Mouse (Mus musculus) ovary, adult 18-20 months (tissue): ENCODE results near the gene Fermt1.

Source experiments
- DNase-seq: peaks from one replicate; pipeline ENCODE4 v3.0.0; 2022; ENCODE audit warnings: low spot score, mixed read lengths

Gene Fermt1

DNA sequence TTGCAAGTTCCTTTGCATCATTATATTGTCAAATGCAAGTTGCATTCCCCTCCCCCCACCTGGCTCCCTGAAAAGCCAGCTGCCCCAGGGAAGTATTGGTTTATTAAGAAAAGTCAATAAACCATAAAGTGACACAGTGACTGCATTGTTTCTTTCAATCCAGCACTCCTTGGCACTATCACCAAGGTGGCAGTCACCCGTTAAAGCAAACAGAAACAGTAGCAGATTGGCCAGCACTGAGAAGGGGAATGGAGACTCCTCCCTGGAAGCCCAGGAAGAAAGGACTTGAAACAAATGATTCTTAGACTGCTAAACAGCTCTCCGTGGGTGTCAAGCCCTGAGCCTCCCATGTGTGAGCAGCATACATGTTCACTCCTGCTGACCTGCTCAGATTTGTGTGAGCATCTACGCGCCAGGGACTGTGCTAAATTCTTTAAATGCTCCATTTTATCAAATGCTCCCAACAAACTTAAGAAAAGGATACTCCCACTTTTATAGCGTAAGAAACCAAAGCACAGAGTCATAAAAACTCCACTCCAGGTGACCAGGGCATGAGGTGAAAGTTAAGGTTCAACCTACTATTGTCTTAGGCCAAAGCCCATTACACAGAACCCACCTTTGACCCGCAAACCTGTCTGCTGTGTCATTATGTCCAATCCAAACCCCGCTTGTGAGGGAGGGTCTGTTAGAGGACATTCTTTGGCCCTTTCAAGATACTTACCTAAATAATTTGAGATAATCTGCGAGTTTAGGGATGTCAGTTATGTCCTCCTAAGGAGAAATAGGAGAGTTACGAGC, 23.4 kb downstream of the Fermt1 start:
- peak; percentile 7 for DNase-seq

GRCm38 (mm10) chr2:132914785-132915184, 30.9 kb downstream of the Fermt1 start:
- DNase-seq = no peak

GRCm38 (mm10) chr2:132906763-132907162, 38.9 kb downstream of the Fermt1 start:
- DNase-seq = no peak

DNA sequence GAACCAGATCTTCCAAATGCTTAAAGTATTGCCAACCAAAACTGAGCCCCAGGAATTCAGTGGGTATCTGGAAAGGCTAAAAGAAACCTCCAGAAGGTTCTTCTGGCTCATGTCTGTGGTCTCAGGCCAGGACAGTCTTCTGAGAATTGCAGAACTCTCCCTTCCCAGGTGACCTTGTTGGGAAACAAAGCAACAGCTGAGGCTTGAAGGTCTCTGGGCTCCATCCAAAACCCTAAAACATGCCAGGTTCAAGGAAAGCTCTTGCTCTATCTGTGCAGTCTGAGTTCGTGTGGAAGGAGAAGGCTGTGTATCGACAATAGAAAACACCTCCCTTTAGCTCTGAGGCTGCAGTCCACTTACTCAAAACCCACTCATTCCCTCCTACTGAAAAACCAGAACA, 40.7 kb downstream of the Fermt1 start:
- DNase-seq = peak; percentile 60

GRCm38 (mm10) chr2:132903498-132903897, 42.2 kb downstream of the Fermt1 start:
- peak; percentile 49 for DNase-seq

- DNase-seq = no peak
Observed at GRCm38 (mm10) chr2:132902056-132902455, 43.6 kb downstream of the Fermt1 start.

GRCm38 (mm10) chr2:132901636-132902035, 44.1 kb downstream of the Fermt1 start:
- no peak for DNase-seq

- DNase-seq = no peak
Observed at GRCm38 (mm10) chr2:132900596-132900995, 45.1 kb downstream of the Fermt1 start.

- no peak for DNase-seq
Observed at GRCm38 (mm10) chr2:132898211-132898610, 47.5 kb downstream of the Fermt1 start.

GRCm38 (mm10) chr2:132893826-132894225, 51.9 kb downstream of the Fermt1 start:
- DNase-seq = no peak

DNA sequence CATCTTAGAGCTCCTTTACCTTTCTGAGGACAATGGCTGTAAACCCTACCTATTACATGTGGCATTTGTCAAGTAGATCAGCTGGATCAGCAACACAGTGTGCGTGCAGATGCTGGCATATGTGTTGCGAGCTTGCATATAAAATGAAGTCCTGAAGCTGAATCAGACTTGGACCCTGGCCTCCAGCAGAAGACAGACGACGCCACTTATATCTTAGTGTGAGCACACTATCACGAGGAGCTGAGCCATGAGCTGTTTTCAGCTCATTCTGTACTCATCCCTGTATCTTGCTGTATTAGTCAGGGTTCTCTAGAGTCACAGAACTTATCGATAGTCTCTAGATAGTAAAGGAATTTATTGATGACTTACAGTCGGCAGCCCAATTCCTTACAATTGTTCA, 60.4 kb downstream of the Fermt1 start:
- no peak for DNase-seq

- peak; percentile 11 for DNase-seq
Observed at GRCm38 (mm10) chr2:132884303-132884967, 61.3 kb downstream of the Fermt1 start.

- DNase-seq = no peak
Observed at GRCm38 (mm10) chr2:132880844-132881645, 64.7 kb downstream of the Fermt1 start, which contains the start of gene Lrrn4. TSS of gene Lrrn4 (minus strand) at chr2:132880891.

DNA sequence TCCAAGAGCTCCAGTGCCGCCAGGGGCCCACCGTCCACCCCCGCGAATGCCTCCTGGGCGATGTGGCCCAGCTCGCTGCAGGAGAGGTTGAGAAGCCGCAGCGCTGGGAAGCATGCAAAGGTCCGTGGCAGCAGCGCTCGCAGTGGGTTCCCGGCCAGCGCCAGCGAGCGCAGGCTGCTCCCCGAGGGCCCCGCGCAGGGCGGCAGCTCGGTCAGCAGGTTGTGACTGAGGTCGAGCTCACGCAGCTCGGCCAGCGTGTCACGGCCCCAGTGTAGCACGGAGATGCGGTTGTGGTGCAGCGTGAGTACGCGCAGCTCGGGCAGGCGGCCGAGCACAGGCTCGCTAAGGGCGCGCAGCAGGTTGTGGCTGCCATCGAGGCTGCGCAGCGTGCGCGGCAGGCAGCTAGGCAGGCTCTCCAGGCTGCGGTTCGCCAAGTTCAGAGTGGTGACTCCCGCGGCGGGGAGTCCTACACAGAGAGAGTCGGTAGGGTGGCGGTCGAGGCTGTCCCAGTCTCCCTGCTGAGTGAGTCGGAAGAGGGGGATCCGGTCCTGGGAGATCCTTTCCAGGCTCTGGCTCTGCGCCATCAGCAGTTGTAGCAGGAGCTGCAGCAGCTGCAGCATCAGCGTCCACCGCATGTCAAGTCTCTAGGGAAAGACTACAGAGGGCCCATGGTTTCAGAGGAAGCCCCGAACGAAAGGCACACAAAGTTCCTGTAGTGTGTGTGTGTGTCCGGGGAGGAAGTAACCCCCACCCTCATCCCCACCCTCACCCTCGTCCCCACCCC, 66.3 kb downstream of the Fermt1 start:
- no peak for DNase-seq

DNA sequence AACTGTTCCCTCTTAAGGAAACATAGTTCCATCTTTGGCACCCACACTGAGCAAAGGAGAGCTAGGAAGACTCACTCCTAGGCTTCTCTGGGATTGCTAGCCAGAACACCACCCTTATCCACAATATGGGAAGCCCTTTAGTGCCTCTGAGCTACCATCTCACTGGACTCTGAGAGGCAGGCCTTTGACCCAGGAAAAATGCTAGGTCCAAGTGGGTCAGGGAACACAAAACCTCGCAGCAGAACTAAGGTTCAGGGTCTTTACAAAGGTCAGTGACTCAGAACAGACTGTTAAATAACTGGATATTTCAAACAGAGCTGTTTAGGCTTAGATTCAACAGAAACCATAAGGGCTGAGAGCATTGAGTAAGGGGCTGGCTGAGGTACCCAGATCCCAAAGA, 68.7 kb downstream of the Fermt1 start:
- no peak for DNase-seq

GRCm38 (mm10) chr2:132873657-132874326, 71.9 kb downstream of the Fermt1 start:
- DNase-seq = no peak

DNA sequence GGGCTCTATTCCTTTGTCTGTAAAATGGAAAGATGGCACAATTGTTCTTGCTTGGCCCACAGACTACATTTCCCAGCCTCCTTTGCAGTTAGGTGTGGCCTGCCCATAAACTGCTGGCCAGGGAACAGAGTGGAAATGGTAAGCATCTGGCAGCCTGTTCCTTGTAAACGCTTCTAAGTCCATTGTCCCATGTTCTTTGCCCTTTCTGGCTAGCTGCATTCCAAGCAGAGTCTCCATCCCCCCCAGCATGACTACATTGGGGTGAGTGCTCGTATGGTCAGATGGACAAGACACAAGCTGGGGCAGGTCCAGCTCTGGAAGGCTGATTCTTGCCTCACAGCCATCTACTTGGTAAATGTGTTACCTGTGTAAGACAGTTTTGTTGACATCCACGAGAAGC, 74.0 kb downstream of the Fermt1 start:
- DNase-seq = no peak

DNA sequence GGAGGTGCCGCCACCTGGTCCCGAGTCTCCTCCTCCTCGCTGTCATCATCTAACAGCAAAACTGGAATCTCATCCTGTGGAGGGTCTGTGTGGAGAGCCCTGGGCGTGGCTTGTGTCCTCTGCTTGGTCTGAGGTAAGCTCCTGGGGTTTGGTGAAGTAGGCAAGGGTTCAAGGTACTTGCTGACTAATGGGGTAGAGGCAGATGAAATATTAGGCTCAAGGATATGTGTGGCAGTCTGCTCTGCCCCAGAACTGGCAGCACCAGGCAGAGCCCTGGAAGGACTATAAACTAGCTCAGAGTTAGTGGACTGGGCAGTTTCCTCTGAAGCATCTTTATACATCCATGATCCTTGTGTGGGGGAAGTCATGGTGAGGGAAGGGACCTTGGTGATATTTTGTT, 75.4 kb downstream of the Fermt1 start:
- no peak for DNase-seq

DNA sequence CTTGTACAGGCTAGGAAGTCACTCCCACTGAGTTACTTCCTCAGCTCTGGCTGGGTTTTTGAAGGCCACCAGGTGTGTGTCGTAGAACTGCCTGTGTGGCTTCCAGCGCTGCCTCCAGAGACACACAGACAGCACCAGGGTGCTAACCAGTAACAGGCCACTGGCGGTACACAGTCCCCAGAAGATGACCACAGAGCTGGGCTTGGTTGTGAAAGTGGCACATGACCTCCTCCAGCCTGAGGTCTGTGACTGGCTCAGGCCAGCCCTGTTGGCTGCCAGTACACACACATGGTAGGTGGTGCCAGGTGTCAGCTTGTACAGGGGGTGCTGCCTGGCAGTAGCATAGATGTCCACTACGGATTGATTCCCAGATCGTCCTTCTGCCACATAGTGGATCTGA, 76.0 kb downstream of the Fermt1 start:
- peak; percentile 9 for DNase-seq

DNA sequence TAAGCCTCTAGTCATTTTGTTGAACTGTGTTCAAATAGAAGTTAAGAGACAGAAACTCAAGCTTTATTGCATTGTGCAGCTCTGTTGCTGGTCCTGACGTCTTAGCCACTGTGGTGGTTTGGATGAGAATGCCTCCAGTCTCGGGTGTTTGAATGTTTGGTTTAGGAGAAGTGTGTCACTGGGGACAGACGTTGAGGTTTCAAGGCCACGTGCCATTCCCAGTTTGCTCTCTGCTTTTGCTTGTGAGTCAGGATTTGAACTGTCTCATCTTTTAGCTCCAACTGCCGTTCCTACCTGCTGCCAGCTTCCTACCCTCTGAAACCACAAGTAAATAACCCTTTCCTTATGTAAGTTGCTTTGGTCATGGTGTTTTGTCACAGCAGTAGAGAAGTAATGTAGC, 78.2 kb downstream of the Fermt1 start:
- DNase-seq = no peak

- no peak for DNase-seq
Observed at GRCm38 (mm10) chr2:132863325-132863724, 82.4 kb downstream of the Fermt1 start.
